In the genomic region with DNA sequence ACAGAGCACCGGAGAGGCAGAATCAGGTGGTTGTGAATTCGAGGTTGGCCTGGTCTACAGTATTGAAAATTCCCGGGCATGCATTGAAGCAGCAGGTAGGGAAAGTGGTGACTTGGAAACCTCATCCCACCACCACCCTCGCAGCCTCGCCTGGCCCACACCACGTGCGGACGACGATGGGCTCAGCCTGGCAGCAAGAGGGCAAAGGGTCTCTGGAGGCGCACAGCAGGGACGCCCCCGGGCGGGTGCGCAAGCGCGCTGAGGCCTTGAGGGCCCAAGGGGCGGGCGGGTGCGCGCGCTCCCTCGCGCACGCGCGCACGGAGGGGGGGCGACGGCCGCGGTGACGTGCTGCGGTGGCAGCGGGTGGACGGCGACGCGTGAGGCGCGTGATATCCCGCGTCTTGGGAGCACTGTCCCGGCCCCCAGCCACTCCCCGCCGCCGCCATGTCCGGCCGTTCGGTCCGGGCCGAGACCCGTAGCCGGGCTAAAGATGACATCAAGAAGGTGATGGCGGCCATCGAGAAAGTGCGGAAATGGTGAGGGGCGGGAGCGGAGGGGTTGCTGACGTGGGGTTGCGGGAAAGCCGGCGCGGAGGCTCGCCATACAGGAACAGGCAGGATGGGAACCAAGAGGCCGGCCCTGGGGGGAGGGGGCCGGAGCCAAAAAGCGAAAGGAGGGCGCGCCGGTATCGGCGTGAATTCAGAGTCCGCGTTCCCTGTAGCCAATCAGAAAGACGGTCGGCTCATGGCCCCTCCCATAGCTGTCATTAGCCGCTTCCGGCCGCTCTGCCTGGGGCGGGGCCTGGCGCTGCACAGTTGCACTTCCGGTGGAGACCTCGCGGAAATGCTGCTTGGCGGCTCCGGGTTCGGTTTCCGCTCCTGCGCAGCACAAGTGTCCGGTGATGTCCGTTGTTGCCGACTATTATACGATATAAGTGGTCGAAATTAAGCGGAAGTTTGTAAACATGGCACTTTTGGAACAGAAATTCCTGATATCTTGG, we compare ENCODE assay signal across 8 mouse cellular contexts. TPM values are rescaled to one million over a fixed set of nuclear protein-coding genes. Genes with fewer than 3 reads are reported as not detected.
A peak's percentile ranks its signal among the peaks of the same experiment; 100 is the strongest.
DNase-seq lines count a peak whose midpoint lies in the region; ATAC-seq and TF ChIP-seq lines count a peak whose summit lies in the region.

A gene (plus strand): TSS at position 221 of the 1,000 bp plus-strand sequence.

- peaks cover 17% of the 10 kb centered on the region for H3K79me3 ChIP-seq in C2C12 (ENCODE audit: low read depth)

- H3K9me3 ChIP-seq in erythroblast, embryonic 14.5 days (ENCODE audit: control insufficient read depth, low read length): no peaks in the 10 kb centered on the region
- no peaks in the 10 kb centered on the region for H3K9me3 ChIP-seq in heart, embryonic 11.5 days (replicated peaks; ENCODE audit: control insufficient read depth, low read length)
- H3K9me3 ChIP-seq in kidney, embryonic 16.5 days (ENCODE audit: low read length): no peaks in the 10 kb centered on the region

- peak within 1 kb of the TSS; percentile 70 for H3ac ChIP-seq in C2C12 (ENCODE audit: control insufficient read depth, insufficient read length, low read depth)
- H3ac ChIP-seq in myocyte (ENCODE audit: control insufficient read depth, insufficient read length): peak within 1 kb of the TSS; percentile 96

- peaks cover 17% of the 10 kb centered on the region for H3K36me3 ChIP-seq in C2C12 (ENCODE audit: control insufficient read depth, insufficient read depth)
- H3K36me3 ChIP-seq in erythroblast, embryonic 14.5 days (ENCODE audit: control insufficient read depth): peaks cover 38% of the 10 kb centered on the region
- H3K36me3 ChIP-seq in heart, embryonic 11.5 days (ENCODE audit: control insufficient read depth, insufficient read depth, low read length): peaks cover 7% of the 10 kb centered on the region
- peaks cover 18% of the 10 kb centered on the region; the same call in 1 of the 2 replicates for H3K36me3 ChIP-seq in kidney, embryonic 16.5 days (ENCODE audit: insufficient read depth, low read length)
- H3K36me3 ChIP-seq in liver, adult 2 months (ENCODE audit: control insufficient read depth, insufficient read depth, low read length): peaks cover 9% of the 10 kb centered on the region
- H3K36me3 ChIP-seq in myocyte (ENCODE audit: control insufficient read depth, insufficient read depth): no peaks in the 10 kb centered on the region
- H3K36me3 ChIP-seq in splenic B cell, adult 2 months (ENCODE audit: control insufficient read depth, insufficient read depth, low read length, poor library complexity, severe bottlenecking): peaks cover 3% of the 10 kb centered on the region

- 3% methylated on average over 71 of the region's 95 CpGs for WGBS in heart, embryonic 11.5 days (ENCODE audit: insufficient replicate concordance)
- WGBS in kidney, embryonic 16.5 days: 2% methylated on average over 88 of the region's 95 CpGs
- 1% methylated on average over 95 of the region's 95 CpGs for WGBS in liver, adult 2 months

- H3K4me2 ChIP-seq in heart, embryonic 11.5 days: peak within 1 kb of the TSS; percentile 97
- H3K4me2 ChIP-seq in kidney, embryonic 16.5 days (replicated peaks; ENCODE audit: low read depth, low read length): peak within 1 kb of the TSS; percentile 90
- peak within 1 kb of the TSS; percentile 87 for H3K4me2 ChIP-seq in myocyte (ENCODE audit: low read depth)

- TF ChIP-seq POLR2A in brain, embryonic 14.5 days (IDR thresholded peaks at IDR 0.05; ENCODE audit: borderline replicate concordance, extremely low read depth, insufficient read depth, insufficient read length, poor library complexity, severe bottlenecking): peak; percentile 72
- peak; percentile 30; the same call in 1 of the 2 replicates for TF ChIP-seq POLR2A in liver, adult 2 months (IDR thresholded peaks at IDR 0.05; ENCODE audit: extremely low read depth, insufficient read depth, low read length)
- peak; percentile 81 for TF ChIP-seq POLR2A in myocyte (IDR thresholded peaks at IDR 0.05; ENCODE audit: insufficient read length, low read depth)

- peaks cover 22% of the 10 kb centered on the region for H3K79me2 ChIP-seq in C2C12 (ENCODE audit: control insufficient read depth, insufficient read depth)
- H3K79me2 ChIP-seq in liver, adult 2 months (ENCODE audit: control insufficient read depth, insufficient read depth, low read length): no peaks in the 10 kb centered on the region; the same call in 1 of the 2 replicates
- peaks cover 17% of the 10 kb centered on the region for H3K79me2 ChIP-seq in myocyte (ENCODE audit: control insufficient read depth, insufficient read depth)

- DNase-seq in brain, embryonic 14.5 days (ENCODE audit: low read depth): peak; percentile 99
- peak; percentile 89 for DNase-seq in liver, adult 2 months (ENCODE audit: extremely low read depth, low read depth, low spot score)
- DNase-seq in splenic B cell, adult 2 months (ENCODE audit: low read depth, low spot score): peak; percentile 98

- ATAC-seq in heart, embryonic 11.5 days (replicated peaks; ENCODE audit: insufficient number of reproducible peaks, low FRiP score, low TSS enrichment): peak; percentile 98
- peak; percentile 97 for ATAC-seq in kidney, embryonic 16.5 days (ENCODE audit: low FRiP score, low TSS enrichment)

- H3K4me1 ChIP-seq in erythroblast, embryonic 14.5 days (ENCODE audit: control insufficient read depth): peaks cover 40% of the 10 kb centered on the region
- H3K4me1 ChIP-seq in heart, embryonic 11.5 days (ENCODE audit: control insufficient read depth, insufficient read depth, low read length): peaks cover 7% of the 10 kb centered on the region
- H3K4me1 ChIP-seq in kidney, embryonic 16.5 days (ENCODE audit: insufficient read depth, low read length): peaks cover 12% of the 10 kb centered on the region
- no peaks in the 10 kb centered on the region for H3K4me1 ChIP-seq in liver, adult 2 months (ENCODE audit: control insufficient read depth, insufficient read depth, low read length)

- H3K27me3 ChIP-seq in C2C12 (ENCODE audit: control insufficient read depth, insufficient read depth, insufficient read length): no peaks in the 10 kb centered on the region
- H3K27me3 ChIP-seq in erythroblast, embryonic 14.5 days (ENCODE audit: control insufficient read depth): no peaks in the 10 kb centered on the region
- no peaks in the 10 kb centered on the region for H3K27me3 ChIP-seq in heart, embryonic 11.5 days (ENCODE audit: control insufficient read depth, insufficient read depth, low read length)
- no peaks in the 10 kb centered on the region for H3K27me3 ChIP-seq in kidney, embryonic 16.5 days (ENCODE audit: insufficient read depth, low read length)
- H3K27me3 ChIP-seq in liver, adult 2 months (ENCODE audit: control insufficient read depth, insufficient read depth, low read length): no peaks in the 10 kb centered on the region
- no peaks in the 10 kb centered on the region for H3K27me3 ChIP-seq in myocyte (ENCODE audit: control insufficient read depth, insufficient read depth, insufficient read length)
- no peaks in the 10 kb centered on the region for H3K27me3 ChIP-seq in splenic B cell, adult 2 months (ENCODE audit: control insufficient read depth, insufficient read depth, low read length, poor library complexity, severe bottlenecking)

- no peak for TF ChIP-seq CTCF in C2C12 (IDR thresholded peaks at IDR 0.05; ENCODE audit: control insufficient read depth, insufficient read depth, insufficient read length)
- no peak for TF ChIP-seq CTCF in brain, embryonic 14.5 days (IDR thresholded peaks at IDR 0.05; ENCODE audit: borderline replicate concordance, extremely low read depth, insufficient read depth, insufficient read length)
- TF ChIP-seq CTCF in liver, adult 2 months (IDR thresholded peaks at IDR 0.05; ENCODE audit: low read depth, low read length): no peak

- H3K4me3 ChIP-seq in C2C12 (ENCODE audit: insufficient read depth, poor library complexity, severe bottlenecking): peak within 1 kb of the TSS; percentile 68
- peak within 1 kb of the TSS; percentile 95 for H3K4me3 ChIP-seq in erythroblast, embryonic 14.5 days (replicated peaks)
- H3K4me3 ChIP-seq in heart, embryonic 11.5 days (ENCODE audit: low read depth, low read length): peak within 1 kb of the TSS; percentile 81
- H3K4me3 ChIP-seq in kidney, embryonic 16.5 days (ENCODE audit: low read length): peak within 1 kb of the TSS; percentile 68
- peak within 1 kb of the TSS; percentile 82 for H3K4me3 ChIP-seq in liver, adult 2 months (ENCODE audit: insufficient read depth, low read depth, low read length)
- peak within 1 kb of the TSS; percentile 62 for H3K4me3 ChIP-seq in myocyte

- H3K9ac ChIP-seq in heart, embryonic 11.5 days (ENCODE audit: low read depth, low read length): peak within 1 kb of the TSS; percentile 97
- H3K9ac ChIP-seq in kidney, embryonic 16.5 days (replicated peaks; ENCODE audit: low read length): peak within 1 kb of the TSS; percentile 82
- H3K9ac ChIP-seq in liver, adult 2 months (ENCODE audit: low read depth, low read length): peak within 1 kb of the TSS; percentile 85

- peak within 1 kb of the TSS; percentile 99 for H3K27ac ChIP-seq in heart, embryonic 11.5 days (ENCODE audit: low read depth, low read length)
- H3K27ac ChIP-seq in kidney, embryonic 16.5 days (ENCODE audit: low read length): peak within 1 kb of the TSS; percentile 96
- H3K27ac ChIP-seq in liver, adult 2 months (replicated peaks; ENCODE audit: insufficient read depth, low read depth, low read length): peak within 1 kb of the TSS; percentile 88

TF ChIP-seq in C2C12, 6 proteins besides CTCF, POLR2A, EP300 and RAD21:
- TF ChIP-seq CEBPB (IDR thresholded peaks at IDR 0.05; ENCODE audit: low read depth): no peak
- peak; percentile 94 for TF ChIP-seq MAX (IDR thresholded peaks at IDR 0.05)

TF ChIP-seq in myocyte, 11 proteins besides CTCF, POLR2A, EP300 and RAD21 (continues in another document):
- TF ChIP-seq CEBPB (IDR thresholded peaks at IDR 0.05; ENCODE audit: insufficient read depth, poor library complexity, severe bottlenecking): no peak
- no peak for TF ChIP-seq TCF12 (IDR thresholded peaks at IDR 0.05; ENCODE audit: insufficient read depth, poor library complexity, severe bottlenecking)
- TF ChIP-seq USF1 (IDR thresholded peaks at IDR 0.05; ENCODE audit: low read depth): no peak
- peak in 1 of 3 experiments; percentile 7 for TF ChIP-seq MYOG (IDR thresholded peaks at IDR 0.05; ENCODE audit: control insufficient read depth in 1 of 3, insufficient read depth in 1 of 3, insufficient read length in 2 of 3, low read depth in 2 of 3)
- peak; percentile 49 for TF ChIP-seq MAX (IDR thresholded peaks at IDR 0.05; ENCODE audit: low read depth)
- peak; percentile 19 for TF ChIP-seq REST (IDR thresholded peaks at IDR 0.05; ENCODE audit: insufficient read depth, insufficient read length)

RNA-seq across cellular contexts. Expression of the gene that starts here (rescaled TPM):
- polyA plus RNA-seq in C2C12 (2012; fragmentation: generic; extraction: Trizol) (50.3 TPM), myocyte (2012; fragmentation: generic; extraction: Trizol) (37.3 TPM)
- 22.6 and 22.9 TPM in 2 replicates for polyA plus RNA-seq in brain, embryonic 14.5 days (2012; rRNA removed)
- 9.0 and 9.3 TPM in 2 replicates for polyA plus RNA-seq in erythroblast, embryonic 14.5 days (2012)
- 32.3 and 35.2 TPM in 2 replicates for polyA plus RNA-seq in heart, embryonic 11.5 days (2014; fragmentation: Nextera tagmentation; extraction: Ambion mirVana)
- 57.6 and 58.2 TPM in 2 replicates for polyA plus RNA-seq in kidney, embryonic 16.5 days (2015; fragmentation: Nextera tagmentation; extraction: Ambion mirVana)
- 10.5 and 11.9 TPM in 2 replicates for total RNA-seq in liver, adult 2 months (2014; rRNA removed)
- polyA plus RNA-seq in liver, adult 2 months (2012; rRNA removed): 17.6 and 20.2 TPM in 2 replicates

Comparison
In these comparisons a context has a peak if more than half of its experiments do, and no peak if none do; other contexts are left out.
1. Peak in every context shown above with its lines: DNase-seq, ATAC-seq, H3K4me3 ChIP-seq and H3K27ac ChIP-seq.
2. POLR2A ChIP-seq: peak in every context shown above with its lines; median percentile 81 in myocyte; 72 in brain, embryonic 14.5 days; 30 in liver, adult 2 months.